Mouse (Mus musculus) testis, adult 2 months (tissue): ENCODE results near the gene Plxnc1.

ENCODE experiments used
- CTCF ChIP-seq: fragments of 200-500 bp; IDR thresholded peaks from 2 replicates; pipeline ENCODE4 v1.5.1; 2012; ENCODE audit warnings: low read depth, mild to moderate bottlenecking, inconsistent platforms, low read length, moderate library complexity; ENCODE audit not compliant: control insufficient read depth, insufficient read depth, insufficient replicate concordance
- POLR2A ChIP-seq: fragments of 200-500 bp; IDR thresholded peaks from 2 replicates; pipeline ENCODE4 v1.6.1; 2012; ENCODE audit warnings: low read depth, mild to moderate bottlenecking, inconsistent platforms, low read length, moderate library complexity; ENCODE audit not compliant: control insufficient read depth

GRCm38 (mm10) chr10:94826436-94826835 is 118.2 kb downstream of the Plxnc1 start:
- no peak for TF ChIP-seq CTCF
- no peak for TF ChIP-seq POLR2A
